Mouse (Mus musculus): ENCODE results near the gene Lamtor1. TPM values are rescaled to one million over a fixed set of nuclear protein-coding genes. Genes with fewer than 3 reads are reported as not detected.

Gene Lamtor1
- 170 TPM for polyA plus RNA-seq (2015; fragmentation: Illumina TruSeq; extraction: RNeasy Lipid Tissue Mini Kit (QIAGEN cat#74804); ENCODE audit: low read depth, low replicate concordance)

DNA sequence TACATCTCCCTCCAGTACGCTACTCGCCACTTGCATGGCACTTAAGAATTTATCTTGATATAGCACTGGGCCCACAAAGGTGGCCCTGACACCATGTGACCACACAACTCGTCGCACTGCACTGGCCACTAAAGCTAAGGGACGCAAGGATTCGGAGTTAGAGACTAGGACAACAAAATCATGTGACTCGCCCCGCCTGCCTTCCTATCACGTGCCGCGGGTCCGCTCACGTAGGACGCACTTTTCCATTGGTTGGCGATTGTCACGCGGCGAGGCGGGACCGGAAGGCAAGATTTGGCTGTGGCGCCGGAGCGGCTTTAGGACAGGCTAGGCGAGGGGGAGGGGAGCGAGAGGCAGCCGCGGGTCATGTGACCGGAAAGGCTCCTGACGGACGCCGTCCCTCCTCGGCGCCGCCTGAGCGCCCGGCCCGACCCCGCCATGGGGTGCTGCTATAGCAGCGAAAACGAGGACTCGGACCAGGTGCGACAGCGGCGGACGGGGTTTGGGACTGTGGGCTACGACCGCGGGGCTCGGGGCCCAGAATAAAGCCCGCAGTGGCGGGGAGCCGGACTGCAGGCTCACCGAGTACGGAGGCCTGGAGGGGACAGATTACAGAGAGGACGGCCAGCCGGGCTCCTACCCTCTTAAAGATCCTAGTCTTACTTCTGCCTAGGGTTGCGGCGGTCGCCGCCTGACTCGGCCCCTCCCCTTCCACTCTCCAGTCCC is at the start of gene Lamtor1:
TSS of gene Lamtor1 (plus strand) at position 344 of the 726 bp plus-strand sequence.

GRCm38 (mm10) chr7:101857094-101857493 is 48.6 kb upstream of the Lamtor1 start, which contains the start of gene Folr2:
Gene Folr2, minus strand, starts transcription at chr7:101857194.

DNA sequence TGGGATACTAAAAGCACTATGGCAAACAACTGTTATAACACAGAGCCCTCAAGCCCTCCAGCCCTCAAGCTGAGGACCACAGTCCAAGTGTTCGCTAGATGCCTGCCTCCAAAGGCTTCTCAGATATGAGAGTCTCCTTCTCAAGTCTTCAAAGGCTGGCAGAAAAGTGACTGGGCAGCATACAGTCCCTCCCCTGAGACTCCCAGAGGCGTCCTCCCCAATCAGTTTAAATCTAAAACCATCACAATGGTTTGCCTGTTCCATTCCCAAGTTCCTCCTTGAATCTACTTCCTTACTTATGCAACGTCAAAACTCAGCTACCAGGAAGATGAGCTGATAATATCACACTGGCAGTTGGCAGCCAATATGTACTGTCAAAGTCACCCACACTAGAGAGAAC is 42.3 kb upstream of the Lamtor1 start, which contains the start of gene Anapc15:
TSS of gene Anapc15 (plus strand) at position 301 of the 400 bp plus-strand sequence.

DNA sequence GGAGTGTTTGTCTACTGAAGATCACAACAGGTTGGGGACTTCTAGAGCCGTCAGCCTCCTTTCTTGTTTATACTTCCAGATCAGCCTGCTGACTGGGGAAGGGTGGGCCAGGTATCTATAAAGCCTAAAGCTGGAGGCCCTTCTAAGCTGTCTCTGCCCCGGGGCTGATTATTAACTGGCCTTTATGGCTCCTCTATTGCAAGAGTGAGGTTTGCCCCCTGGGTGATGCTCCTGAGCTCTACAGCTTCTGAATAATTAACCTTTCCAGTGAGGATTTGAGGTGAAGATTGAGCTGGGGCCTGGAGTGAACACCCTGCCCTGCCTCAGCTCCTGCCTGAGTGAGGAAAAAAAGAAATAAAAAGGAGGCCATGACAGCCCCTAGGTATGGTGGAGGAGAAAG is 35.1 kb upstream of the Lamtor1 start, which contains the start of gene Folr1:
TSS of gene Folr1 (minus strand) at position 160 of the 400 bp plus-strand sequence.

GRCm38 (mm10) chr7:101906287-101906681 is 580 bp downstream of the Lamtor1 start, which contains the start of gene Tomt:
Gene Tomt, minus strand, starts transcription at chr7:101906359.

DNA sequence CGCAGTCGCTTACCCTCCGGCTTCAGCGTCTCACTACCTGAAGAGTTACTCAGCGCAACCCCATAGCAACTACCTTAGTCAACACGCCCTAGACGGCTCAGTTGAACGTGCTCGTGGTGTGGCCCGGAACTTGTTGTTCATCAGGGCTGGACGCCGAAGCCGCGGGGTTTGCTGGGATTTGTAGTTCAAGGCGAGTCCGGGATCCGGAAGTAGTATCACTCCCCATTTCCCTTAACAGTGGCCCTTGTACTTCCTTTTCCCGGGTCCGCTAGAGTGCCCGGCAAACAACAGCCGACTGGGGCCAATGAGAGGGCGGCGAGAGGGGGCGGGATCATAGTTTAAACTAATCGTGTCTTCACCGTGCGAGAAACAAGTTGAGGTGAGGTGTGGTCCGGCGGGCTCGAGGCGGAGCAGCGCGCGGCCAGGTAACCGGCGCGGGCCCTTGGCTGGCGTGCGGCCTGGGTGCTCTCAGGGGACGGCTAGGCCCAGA is 28.1 kb downstream of the Lamtor1 start, which contains the start of the genes Lrrc51 and Numa1:
TSS of gene Lrrc51 (minus strand) at position 145 of the 490 bp plus-strand sequence.
TSS of gene Numa1 (plus strand) at position 361 of the 490 bp plus-strand sequence.

Other genes with a start within 250 kb of the Lamtor1 start
- gene Clpb, start 242.3 kb upstream of the Lamtor1 start, polyA plus RNA-seq (2015; fragmentation: Illumina TruSeq; extraction: RNeasy Lipid Tissue Mini Kit (QIAGEN cat#74804); ENCODE audit: low read depth, low replicate concordance): 36.6 TPM
- not detected for gene Phox2a, start 87.6 kb upstream of the Lamtor1 start, polyA plus RNA-seq (2015; fragmentation: Illumina TruSeq; extraction: RNeasy Lipid Tissue Mini Kit (QIAGEN cat#74804); ENCODE audit: low read depth, low replicate concordance)
- gene Inppl1, start 67.7 kb upstream of the Lamtor1 start, polyA plus RNA-seq (2015; fragmentation: Illumina TruSeq; extraction: RNeasy Lipid Tissue Mini Kit (QIAGEN cat#74804); ENCODE audit: low read depth, low replicate concordance): 20.5 TPM
- gene Folr2, start 48.7 kb upstream of the Lamtor1 start, polyA plus RNA-seq (2015; fragmentation: Illumina TruSeq; extraction: RNeasy Lipid Tissue Mini Kit (QIAGEN cat#74804); ENCODE audit: low read depth, low replicate concordance): 0.83 TPM
- 35.2 TPM for gene Anapc15, start 42.2 kb upstream of the Lamtor1 start, polyA plus RNA-seq (2015; fragmentation: Illumina TruSeq; extraction: RNeasy Lipid Tissue Mini Kit (QIAGEN cat#74804); ENCODE audit: low read depth, low replicate concordance)
- gene Folr1, start 35.1 kb upstream of the Lamtor1 start, polyA plus RNA-seq (2015; fragmentation: Illumina TruSeq; extraction: RNeasy Lipid Tissue Mini Kit (QIAGEN cat#74804); ENCODE audit: low read depth, low replicate concordance): 15.2 TPM
- not detected for gene Tomt, start 455 bp downstream of the Lamtor1 start, polyA plus RNA-seq (2015; fragmentation: Illumina TruSeq; extraction: RNeasy Lipid Tissue Mini Kit (QIAGEN cat#74804); ENCODE audit: low read depth, low replicate concordance)
- gene Lrrc51, start 28.0 kb downstream of the Lamtor1 start, polyA plus RNA-seq (2015; fragmentation: Illumina TruSeq; extraction: RNeasy Lipid Tissue Mini Kit (QIAGEN cat#74804); ENCODE audit: low read depth, low replicate concordance): 8.7 TPM
- 47.5 TPM for gene Numa1, start 28.2 kb downstream of the Lamtor1 start, polyA plus RNA-seq (2015; fragmentation: Illumina TruSeq; extraction: RNeasy Lipid Tissue Mini Kit (QIAGEN cat#74804); ENCODE audit: low read depth, low replicate concordance)
- gene Il18bp, start 112.8 kb downstream of the Lamtor1 start, polyA plus RNA-seq (2015; fragmentation: Illumina TruSeq; extraction: RNeasy Lipid Tissue Mini Kit (QIAGEN cat#74804); ENCODE audit: low read depth, low replicate concordance): 6.8 TPM
- 45.0 TPM for gene Rnf121, start 159.6 kb downstream of the Lamtor1 start, polyA plus RNA-seq (2015; fragmentation: Illumina TruSeq; extraction: RNeasy Lipid Tissue Mini Kit (QIAGEN cat#74804); ENCODE audit: low read depth, low replicate concordance)
- 21.7 TPM for gene Xndc1, start 159.6 kb downstream of the Lamtor1 start, polyA plus RNA-seq (2015; fragmentation: Illumina TruSeq; extraction: RNeasy Lipid Tissue Mini Kit (QIAGEN cat#74804); ENCODE audit: low read depth, low replicate concordance)
- 1.3 TPM for gene Xntrpc, start 159.8 kb downstream of the Lamtor1 start, polyA plus RNA-seq (2015; fragmentation: Illumina TruSeq; extraction: RNeasy Lipid Tissue Mini Kit (QIAGEN cat#74804); ENCODE audit: low read depth, low replicate concordance)
- gene Trpc2, start 177.2 kb downstream of the Lamtor1 start, polyA plus RNA-seq (2015; fragmentation: Illumina TruSeq; extraction: RNeasy Lipid Tissue Mini Kit (QIAGEN cat#74804); ENCODE audit: low read depth, low replicate concordance): 0.37 TPM
- gene Art1, start 195.8 kb downstream of the Lamtor1 start, polyA plus RNA-seq (2015; fragmentation: Illumina TruSeq; extraction: RNeasy Lipid Tissue Mini Kit (QIAGEN cat#74804); ENCODE audit: low read depth, low replicate concordance): not detected
- 0.40 TPM for gene Art5, start 203.6 kb downstream of the Lamtor1 start, polyA plus RNA-seq (2015; fragmentation: Illumina TruSeq; extraction: RNeasy Lipid Tissue Mini Kit (QIAGEN cat#74804); ENCODE audit: low read depth, low replicate concordance)
- gene Chrna10, start 210.9 kb downstream of the Lamtor1 start, polyA plus RNA-seq (2015; fragmentation: Illumina TruSeq; extraction: RNeasy Lipid Tissue Mini Kit (QIAGEN cat#74804); ENCODE audit: low read depth, low replicate concordance): not detected